Mouse (Mus musculus) cerebellum, postnatal 14 days (tissue): ENCODE data around the gene Fam243.

Experiments used
- DNase-seq, 2 experiments: peaks; one replicate each; pipeline ENCODE4 v3.0.0; 2021; ENCODE audit warnings: mixed read lengths in 2 of 2

The Fam243 gene

GRCm38 (mm10) chr16:92321341-92321740, at the start of gene Fam243:
Fam243 (minus strand) TSS chr16:92321441.
- no peak for DNase-seq

GRCm38 (mm10) chr16:92369260-92369659, 48.0 kb upstream of the Fam243 start:
- no peak for DNase-seq

- DNase-seq = no peak
Measured at GRCm38 (mm10) chr16:92365477-92365876, 44.2 kb upstream of the Fam243 start.

- peak in 1 of 2 experiments; percentile 63 for DNase-seq
Measured at GRCm38 (mm10) chr16:92360711-92361110, 39.5 kb upstream of the Fam243 start.

GRCm38 (mm10) chr16:92359229-92359628, 38.0 kb upstream of the Fam243 start, which contains the start of gene Kcne1:
Kcne1 (minus strand) TSS chr16:92359468.
- DNase-seq = no peak

- no peak for DNase-seq
Measured at GRCm38 (mm10) chr16:92358734-92359133, 37.5 kb upstream of the Fam243 start.

GRCm38 (mm10) chr16:92357566-92357965, 36.3 kb upstream of the Fam243 start:
- no peak for DNase-seq

GRCm38 (mm10) chr16:92357023-92357422, 35.8 kb upstream of the Fam243 start:
- no peak for DNase-seq

- no peak for DNase-seq
Measured at GRCm38 (mm10) chr16:92355982-92356381, 34.7 kb upstream of the Fam243 start.

GRCm38 (mm10) chr16:92355366-92355765, 34.1 kb upstream of the Fam243 start:
- DNase-seq = no peak

- no peak for DNase-seq
Measured at GRCm38 (mm10) chr16:92353897-92354296, 32.7 kb upstream of the Fam243 start.

- no peak for DNase-seq
Measured at GRCm38 (mm10) chr16:92353295-92353694, 32.1 kb upstream of the Fam243 start.

GRCm38 (mm10) chr16:92348941-92349340, 27.7 kb upstream of the Fam243 start:
- peak; percentile 84 to 90 for DNase-seq

- DNase-seq = peak in 1 of 2 experiments; percentile 69
Measured at GRCm38 (mm10) chr16:92346297-92346916, 25.2 kb upstream of the Fam243 start.

GRCm38 (mm10) chr16:92345177-92345576, 23.9 kb upstream of the Fam243 start:
- DNase-seq = no peak

GRCm38 (mm10) chr16:92340612-92341511, 19.6 kb upstream of the Fam243 start:
- peak; percentile 88 to 91 for DNase-seq

- peak; percentile 90 to 91 for DNase-seq
Measured at GRCm38 (mm10) chr16:92336280-92336679, 15.0 kb upstream of the Fam243 start.

GRCm38 (mm10) chr16:92334600-92334999, 13.4 kb upstream of the Fam243 start:
- no peak for DNase-seq

- DNase-seq = peak; percentile 59 to 69
Measured at GRCm38 (mm10) chr16:92330966-92331365, 9.7 kb upstream of the Fam243 start.

- DNase-seq = peak; percentile 69 to 71
Measured at GRCm38 (mm10) chr16:92327911-92328310, 6.7 kb upstream of the Fam243 start.

GRCm38 (mm10) chr16:92325062-92325406, 3.8 kb upstream of the Fam243 start:
- no peak for DNase-seq

GRCm38 (mm10) chr16:92324309-92325061, 3.2 kb upstream of the Fam243 start:
- DNase-seq = no peak

- DNase-seq = no peak
Measured at GRCm38 (mm10) chr16:92320361-92320760, 880 bp downstream of the Fam243 start.
